Mouse (Mus musculus) limb, embryonic 11.5 days (tissue): ENCODE results near the gene Pnpo. TPM values are rescaled to one million over a fixed set of nuclear protein-coding genes. Genes with fewer than 3 reads are reported as not detected.

Experiments
- ATAC-seq: fragments of 200-750 bp; cut with Nextera tagmentation; 2 replicates; pipeline ENCODE4 v1.8.0; 2017; ENCODE audit warnings: low read depth; ENCODE audit not compliant: insufficient number of reproducible peaks, low FRiP score, low TSS enrichment
- DNase-seq: peaks from one replicate; pipeline ENCODE4 v3.0.0-alpha.2; 2015; ENCODE audit warnings: low spot score
- H3K27ac ChIP-seq: fragments of 300-500 bp; sonication (generic); replicated peaks from 2 replicates; pipeline ENCODE4 v1.5.1; 2014; ENCODE audit warnings: low read depth, mild to moderate bottlenecking, low read length
- H3K27me3 ChIP-seq: fragments of 300-500 bp; sonication (generic); 2 replicates; pipeline ENCODE4 v1.6.1; 2014; ENCODE audit warnings: mild to moderate bottlenecking, low read length, mixed read lengths; ENCODE audit not compliant: control insufficient read depth, insufficient read depth
- H3K36me3 ChIP-seq: fragments of 300-500 bp; sonication (generic); 2 replicates; pipeline ENCODE4 v1.6.1; 2014; ENCODE audit warnings: mild to moderate bottlenecking, low read length, moderate library complexity, mixed read lengths; ENCODE audit not compliant: control insufficient read depth, insufficient read depth
- H3K4me1 ChIP-seq: fragments of 300-500 bp; sonication (generic); 2 replicates; pipeline ENCODE4 v1.6.1; 2014; ENCODE audit warnings: low read length, mixed read lengths; ENCODE audit not compliant: control insufficient read depth, insufficient read depth
- H3K4me2 ChIP-seq: fragments of 300-500 bp; sonication (generic); 2 replicates; pipeline ENCODE4 v1.6.1; 2014; ENCODE audit warnings: low read depth, mild to moderate bottlenecking, moderate library complexity; ENCODE audit not compliant: severe bottlenecking
- H3K4me3 ChIP-seq: fragments of 300-500 bp; sonication (generic); 2 replicates; pipeline ENCODE4 v1.5.1; 2014; ENCODE audit warnings: low read depth, low read length
- H3K9ac ChIP-seq: fragments of 300-500 bp; sonication (generic); 2 replicates; pipeline ENCODE4 v1.6.1; 2014; ENCODE audit warnings: mild to moderate bottlenecking, low read length
- H3K9me3 ChIP-seq: fragments of 300-500 bp; sonication (generic); 2 replicates; pipeline ENCODE4 v1.6.1; 2016; ENCODE audit warnings: low read length; ENCODE audit not compliant: control insufficient read depth
- WGBS: fragments of 180-500 bp; shearing (Covaris S2); extraction: QIAGEN DNeasy Blood & Tissue Kit; methylation state at CpG from one replicate; pipeline ENCODE4 v1.1.7; 2014; 5-methylcytosine and 5-hydroxymethylcytosine counted together
- polyA plus RNA-seq: library from polyadenylated mRNA; unstranded; fragments of >200 nt; fragmentation: Nextera tagmentation; extraction: Ambion mirVana; gene quantifications from 2 replicates; pipeline ENCODE4 v1.2.1, GENCODE M21; 2014

Pnpo gene
- polyA plus RNA-seq, 1 experiment from 2014 or later: 25.5 TPM

- ATAC-seq: no peak
- no peak overlapping the region for H3K27ac ChIP-seq
- peak overlapping the region; percentile 72 for H3K4me2 ChIP-seq
- H3K4me3 ChIP-seq: peak overlapping the region; percentile 87
- H3K9ac ChIP-seq: peak overlapping the region; percentile 90; the same call in 1 of the 2 replicates
- no peaks in the 10 kb centered on the region for H3K9me3 ChIP-seq
- no peak for DNase-seq
- H3K36me3 ChIP-seq: no peaks in the 10 kb centered on the region
- peaks cover 12% of the 10 kb centered on the region for H3K4me1 ChIP-seq
- no peaks in the 10 kb centered on the region for H3K27me3 ChIP-seq
- 92% methylated on average over 10 of the region's 10 CpGs for WGBS
Observed at GRCm38 (mm10) chr11:96975511-96976378, 32.0 kb upstream of the Pnpo start.

GRCm38 (mm10) chr11:96974813-96975212 lies 31.0 kb upstream of the Pnpo start:
- no peak for DNase-seq
- H3K27ac ChIP-seq: no peak overlapping the region
- H3K27me3 ChIP-seq: no peaks in the 10 kb centered on the region
- H3K9ac ChIP-seq: no peak overlapping the region
- WGBS: 87% methylated on average over 5 of the region's 5 CpGs
- H3K4me2 ChIP-seq: no peak overlapping the region
- no peaks in the 10 kb centered on the region for H3K9me3 ChIP-seq
- ATAC-seq: no peak
- H3K4me1 ChIP-seq: peaks cover 12% of the 10 kb centered on the region
- H3K4me3 ChIP-seq: no peak overlapping the region
- no peaks in the 10 kb centered on the region for H3K36me3 ChIP-seq

- no peaks in the 10 kb centered on the region for H3K9me3 ChIP-seq
Observed at GRCm38 (mm10) chr11:96973426-96973964, 29.7 kb upstream of the Pnpo start.

DNA sequence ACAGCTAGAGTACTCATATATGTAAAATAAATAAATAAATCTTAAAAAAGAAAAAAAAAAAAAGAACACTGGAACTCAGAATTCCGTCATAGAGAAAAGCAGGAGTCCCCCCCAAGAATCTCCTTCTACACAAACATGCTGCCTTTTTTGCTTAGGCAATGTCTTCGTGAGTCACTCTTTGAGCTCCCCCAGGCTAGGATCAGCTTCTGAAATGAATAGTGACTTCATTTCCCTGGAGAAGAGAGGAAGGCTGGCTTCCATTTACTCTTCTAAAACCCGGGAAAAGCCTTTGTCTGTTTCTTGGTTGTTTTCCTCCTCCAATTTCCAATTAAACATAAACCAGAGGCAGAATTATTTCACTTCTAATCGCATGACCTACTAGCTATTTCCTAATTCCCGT lies 29.1 kb upstream of the Pnpo start:
- no peak overlapping the region for H3K27ac ChIP-seq
- no peak for ATAC-seq
- DNase-seq: no peak
- WGBS: 90% methylated on average over 5 of the region's 5 CpGs
- H3K4me1 ChIP-seq: peaks cover 7% of the 10 kb centered on the region; the same call in 1 of the 2 replicates
- H3K27me3 ChIP-seq: no peaks in the 10 kb centered on the region
- no peak overlapping the region for H3K9ac ChIP-seq
- no peak overlapping the region for H3K4me3 ChIP-seq
- no peak overlapping the region for H3K4me2 ChIP-seq
- H3K36me3 ChIP-seq: no peaks in the 10 kb centered on the region
- H3K9me3 ChIP-seq: no peaks in the 10 kb centered on the region

More at GRCm38 (mm10) chr11:96973426-96973964, 29.7 kb upstream of the Pnpo start:
- Histone ChIP-seq H3K4me2 (no peak overlapping the region), H3K27me3 (no peaks in the 10 kb centered on the region), H3K36me3 (no peaks in the 10 kb centered on the region), H3K4me3 (no peak overlapping the region), H3K4me1 (peaks cover 11% of the 10 kb centered on the region), H3K9ac (no peak overlapping the region), H3K27ac (no peak overlapping the region)
- WGBS: 91% methylated on average over 5 of the region's 5 CpGs
- ATAC-seq (no peak), DNase-seq (no peak)

GRCm38 (mm10) chr11:96970341-96970740 lies 26.6 kb upstream of the Pnpo start:
- no peak overlapping the region for H3K4me3 ChIP-seq
- H3K4me2 ChIP-seq: no peak overlapping the region
- no peak overlapping the region for H3K9ac ChIP-seq
- no peaks in the 10 kb centered on the region for H3K9me3 ChIP-seq
- no peaks in the 10 kb centered on the region for H3K27me3 ChIP-seq
- H3K27ac ChIP-seq: no peak overlapping the region
- H3K36me3 ChIP-seq: no peaks in the 10 kb centered on the region
- no peak for DNase-seq
- ATAC-seq: no peak
- no peaks in the 10 kb centered on the region for H3K4me1 ChIP-seq
- WGBS: 68% methylated on average over 3 of the region's 3 CpGs

GRCm38 (mm10) chr11:96969746-96970145 lies 26.0 kb upstream of the Pnpo start:
- Histone ChIP-seq H3K4me2 (no peak overlapping the region), H3K4me3 (no peak overlapping the region), H3K4me1 (no peaks in the 10 kb centered on the region), H3K9ac (no peak overlapping the region), H3K27me3 (no peaks in the 10 kb centered on the region), H3K27ac (no peak overlapping the region), H3K9me3 (no peaks in the 10 kb centered on the region), H3K36me3 (no peaks in the 10 kb centered on the region)
- 74% methylated on average over 1 of the region's 1 CpGs for WGBS
- ATAC-seq (no peak), DNase-seq (no peak)

GRCm38 (mm10) chr11:96969280-96969722 lies 25.5 kb upstream of the Pnpo start:
- Histone ChIP-seq H3K27ac (no peak overlapping the region), H3K4me2 (no peak overlapping the region), H3K4me3 (no peak overlapping the region), H3K27me3 (no peaks in the 10 kb centered on the region), H3K9ac (no peak overlapping the region), H3K9me3 (no peaks in the 10 kb centered on the region), H3K36me3 (0 out of 2 replicates have a peak, but pooled peaks cover 2% of the 10 kb centered on the region), H3K4me1 (no peaks in the 10 kb centered on the region)
- WGBS: 78% methylated on average over 5 of the region's 5 CpGs
- DNase-seq (no peak), ATAC-seq (no peak)

GRCm38 (mm10) chr11:96968476-96968875 lies 24.7 kb upstream of the Pnpo start:
- WGBS: 67% methylated on average over 6 of the region's 6 CpGs
- no peak for ATAC-seq

More at GRCm38 (mm10) chr11:96968476-96968875, 24.7 kb upstream of the Pnpo start:
- H3K4me3 ChIP-seq: no peak overlapping the region
- H3K9ac ChIP-seq: no peak overlapping the region
- no peak overlapping the region for H3K27ac ChIP-seq
- H3K9me3 ChIP-seq: no peaks in the 10 kb centered on the region
- no peak overlapping the region for H3K4me2 ChIP-seq
- H3K36me3 ChIP-seq: 0 out of 2 replicates have a peak, but pooled peaks cover 2% of the 10 kb centered on the region
- no peaks in the 10 kb centered on the region for H3K27me3 ChIP-seq
- DNase-seq: no peak
- no peaks in the 10 kb centered on the region for H3K4me1 ChIP-seq
